Mouse (Mus musculus) cortical plate, adult 2 months (tissue): ENCODE measurements around the gene Cyp2j7. TPM values are rescaled to one million over a fixed set of nuclear protein-coding genes. Genes with fewer than 3 reads are reported as not detected.
A peak's percentile ranks its signal among the peaks of the same experiment; 100 is the strongest.
"Not testable (repeated sequence)": the region's sequence is repeated elsewhere in the genome, so short reads cannot be mapped to it uniquely, and the experiment has no call there.

Experiments used
- H3K27ac ChIP-seq: fragments of 200-500 bp; 2 replicates; pipeline ENCODE4 v1.5.1; 2012; ENCODE audit warnings: low read length, control low read depth, inconsistent platforms; ENCODE audit not compliant: insufficient read depth
- H3K4me1 ChIP-seq: fragments of 200-500 bp; 2 replicates; pipeline ENCODE4 v1.6.1; 2011; ENCODE audit warnings: low read length; ENCODE audit not compliant: control insufficient read depth, insufficient read depth
- H3K4me3 ChIP-seq: fragments of 200-500 bp; 2 replicates; pipeline ENCODE4 v1.5.1; 2011; ENCODE audit warnings: mild to moderate bottlenecking, low read length, control low read depth; ENCODE audit not compliant: insufficient read depth
- CTCF ChIP-seq: fragments of 200-500 bp; IDR thresholded peaks from 2 replicates; pipeline ENCODE4 v1.5.1; 2011; ENCODE audit warnings: mild to moderate bottlenecking, control low read depth, low read length; ENCODE audit not compliant: insufficient read depth; ENCODE audit errors: extremely low read depth
- POLR2A ChIP-seq: fragments of 200-500 bp; IDR thresholded peaks from 2 replicates; pipeline ENCODE4 v1.6.1; 2011; ENCODE audit warnings: mild to moderate bottlenecking, low read length, control low read depth; ENCODE audit not compliant: insufficient read depth; ENCODE audit errors: extremely low read depth
- polyA plus RNA-seq: library from polyadenylated mRNA; depleted of rRNA; stranded (reverse); fragments of >200 nt; gene quantifications from 2 replicates; pipeline ENCODE4 v1.2.3, GENCODE M21; 2012; rRNA removed

Cyp2j7 gene
- polyA plus RNA-seq: not detected in 2 replicates

GRCm38 (mm10) chr4:96236559-96236958 is at the start of gene Cyp2j7:
Gene Cyp2j7, minus strand, starts transcription at chr4:96236659.
- no peaks in the 10 kb centered on the region for H3K4me1 ChIP-seq
- H3K4me3 ChIP-seq: no peak within 1 kb of the TSS
- no peak for TF ChIP-seq CTCF
- TF ChIP-seq POLR2A: no peak
- H3K27ac ChIP-seq: no peak within 1 kb of the TSS

DNA sequence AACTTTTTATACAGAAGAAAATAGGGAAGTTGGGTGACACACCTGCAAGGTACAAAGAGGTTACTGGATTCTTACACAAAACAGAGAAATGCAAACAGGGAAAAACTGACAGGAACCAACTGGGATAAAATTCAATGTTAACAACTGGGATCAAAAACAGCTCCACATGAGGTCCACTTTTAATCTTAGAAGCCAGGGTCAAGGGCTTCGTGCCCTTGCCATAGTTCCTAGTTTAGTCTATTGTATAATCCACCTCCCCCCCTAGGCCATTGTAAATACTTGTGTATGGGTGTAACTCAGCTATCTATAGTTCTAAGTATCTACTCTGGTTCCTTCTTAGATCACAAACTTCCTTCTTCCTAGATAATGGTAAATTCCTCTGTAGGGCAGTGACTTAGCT is 40.4 kb upstream of the Cyp2j7 start:
- not testable (repeated sequence) for H3K4me3 ChIP-seq, H3K4me1 ChIP-seq, H3K27ac ChIP-seq

- Histone ChIP-seq H3K4me3 (no peak overlapping the region), H3K27ac (no peak overlapping the region), H3K4me1 (no peaks in the 10 kb centered on the region)
- TF ChIP-seq POLR2A: no peak
- TF ChIP-seq CTCF: peak; percentile 80
Measured at GRCm38 (mm10) chr4:96273907-96274306, 37.4 kb upstream of the Cyp2j7 start.

DNA sequence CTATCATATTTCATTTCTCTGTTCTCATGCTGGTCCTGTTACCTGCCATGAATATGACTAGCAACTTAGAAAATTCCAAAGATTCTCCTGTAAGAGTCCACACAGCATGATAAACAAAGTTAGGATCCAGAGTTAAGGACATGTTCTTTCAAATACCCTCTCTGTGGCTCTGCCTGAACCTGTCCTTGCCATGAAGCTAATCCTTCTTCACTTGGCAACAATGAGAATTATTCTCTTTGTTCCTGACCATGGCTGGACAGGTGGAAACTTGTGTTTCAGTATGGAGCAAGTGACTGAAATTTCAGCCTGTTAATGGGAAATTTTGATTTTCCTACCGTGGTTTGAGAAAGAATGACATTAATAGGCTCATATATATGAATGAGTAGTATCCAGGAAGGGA is 39.8 kb downstream of the Cyp2j7 start:
- no peak overlapping the region for H3K27ac ChIP-seq
- no peak overlapping the region for H3K4me3 ChIP-seq
- TF ChIP-seq POLR2A (no peak), CTCF (no peak)
- no peaks in the 10 kb centered on the region for H3K4me1 ChIP-seq

DNA sequence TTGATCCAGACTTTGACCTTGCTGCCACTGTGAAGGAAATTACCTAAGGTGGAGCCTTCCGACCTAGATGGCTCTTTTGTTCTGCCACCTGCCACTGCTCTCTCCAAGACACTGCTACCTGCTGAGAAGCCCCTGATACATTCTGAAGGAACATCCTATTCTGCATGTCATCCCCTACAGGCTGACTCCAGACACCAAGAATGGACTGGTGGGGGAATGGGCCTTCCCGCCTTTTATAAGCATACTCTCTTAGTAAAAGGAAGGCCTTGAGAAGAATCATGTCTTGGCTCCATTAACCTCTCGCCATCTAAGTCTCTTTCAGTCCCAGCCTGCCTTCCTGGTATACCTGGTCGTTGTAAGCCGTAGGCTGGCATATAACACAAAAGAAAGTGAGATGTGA is 47.1 kb downstream of the Cyp2j7 start:
- not testable (repeated sequence) for H3K4me3 ChIP-seq, H3K27ac ChIP-seq, H3K4me1 ChIP-seq

GRCm38 (mm10) chr4:96188671-96189070 is 47.8 kb downstream of the Cyp2j7 start:
- not testable (repeated sequence) for H3K4me3 ChIP-seq, H3K4me1 ChIP-seq

GRCm38 (mm10) chr4:96188146-96188545 is 48.3 kb downstream of the Cyp2j7 start:
- H3K4me1 ChIP-seq, H3K27ac ChIP-seq, H3K4me3 ChIP-seq: not testable (repeated sequence)

More at GRCm38 (mm10) chr4:96188671-96189070, 47.8 kb downstream of the Cyp2j7 start:
- not testable (repeated sequence) for H3K27ac ChIP-seq

DNA sequence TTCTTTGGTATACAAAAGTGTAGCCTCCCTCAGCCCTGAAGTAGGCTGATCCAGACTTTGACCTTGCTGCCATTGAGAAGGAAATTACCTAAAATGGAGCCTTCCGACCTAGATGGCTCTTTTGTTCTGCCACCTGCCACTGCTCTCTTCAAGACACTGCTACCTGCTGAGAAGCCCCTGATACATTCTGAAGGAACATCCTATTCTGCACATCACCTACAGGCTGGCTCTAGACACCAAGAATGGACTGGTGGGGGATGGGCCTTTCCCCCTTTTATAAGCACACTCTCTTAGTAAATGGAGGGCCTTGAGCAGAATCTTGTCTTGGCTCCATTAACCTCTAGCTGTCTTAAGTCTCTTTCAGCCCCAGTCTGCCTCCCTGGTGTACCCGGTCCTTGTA is 51.7 kb downstream of the Cyp2j7 start:
- not testable (repeated sequence) for H3K27ac ChIP-seq, H3K4me1 ChIP-seq, H3K4me3 ChIP-seq

DNA sequence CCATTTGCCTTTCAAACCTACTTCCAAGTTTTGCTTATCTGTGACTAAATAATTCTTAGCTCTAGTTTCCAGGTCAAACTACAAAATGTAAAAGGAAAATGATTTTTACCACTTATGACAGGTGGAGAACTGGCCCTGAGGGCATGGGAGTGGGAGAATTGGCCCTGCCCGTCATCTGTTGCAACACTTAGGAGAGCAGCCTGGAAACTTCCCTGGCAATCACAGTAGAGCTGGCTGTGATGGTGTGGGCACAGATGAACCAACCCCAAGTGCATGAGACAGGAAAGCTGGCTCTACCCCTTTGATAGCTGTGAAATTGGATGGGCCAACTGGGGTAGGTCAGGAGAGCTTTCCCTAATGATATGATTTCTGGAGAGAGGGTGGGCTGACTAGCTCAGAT is 73.6 kb downstream of the Cyp2j7 start:
- no peak overlapping the region for H3K27ac ChIP-seq
- no peaks in the 10 kb centered on the region for H3K4me1 ChIP-seq
- no peak for TF ChIP-seq CTCF
- no peak for TF ChIP-seq POLR2A
- no peak overlapping the region for H3K4me3 ChIP-seq

DNA sequence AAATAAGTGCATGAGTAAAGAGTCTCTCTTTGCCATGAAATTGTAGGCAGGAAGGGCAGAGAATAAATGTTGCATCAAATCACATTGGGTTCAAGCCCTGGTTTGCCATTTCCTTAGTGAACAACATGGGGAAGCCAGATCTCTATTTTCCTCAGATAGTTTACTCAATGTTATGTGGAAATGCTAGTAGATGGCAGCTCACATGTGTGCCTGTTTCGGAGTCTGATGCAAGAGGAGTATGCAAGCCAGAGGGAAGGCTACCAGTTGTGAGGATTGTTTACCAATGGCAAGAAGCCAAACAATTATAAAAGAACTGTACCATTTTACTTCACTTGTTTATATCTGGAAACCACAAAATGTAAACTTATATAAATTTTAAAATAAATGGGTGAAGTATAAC is 74.9 kb downstream of the Cyp2j7 start:
- no peaks in the 10 kb centered on the region for H3K4me1 ChIP-seq
- TF ChIP-seq CTCF (no peak), POLR2A (no peak)
- no peak overlapping the region for H3K4me3 ChIP-seq
- H3K27ac ChIP-seq: no peak overlapping the region

Other genes starting within 250 kb of the Cyp2j7 start
- gene Cyp2j13, start 159.1 kb downstream of the Cyp2j7 start, polyA plus RNA-seq: not detected in 2 replicates
- 4.4 and 6.8 TPM in 2 replicates for gene Cyp2j12, start 95.5 kb downstream of the Cyp2j7 start, polyA plus RNA-seq
- gene Cyp2j11, start 112.0 kb upstream of the Cyp2j7 start, polyA plus RNA-seq: not detected in 2 replicates